Mouse (Mus musculus) adrenal gland (tissue): ENCODE data around the gene Psmb6.

Experiments
- intact Hi-C: fragments of 180-260 bp; cut with DNase I; formaldehyde crosslinking; loops from one replicate; pipeline ENCODE4 v1.15.1; 2025
- long read RNA-seq, 2 experiments: library from polyadenylated mRNA; unstranded; transcript quantifications; one replicate each; pipeline ENCODE4 v2.0.0; 2020; ENCODE audit warnings: borderline replicate concordance in 1 of 2; ENCODE audit not compliant: insufficient replicate concordance in 1 of 2

Psmb6 gene
- long read RNA-seq, experiment 1, transcript Psmb6-201 (6 exons, 798 nt) = major isoform, 508 of 518 reads
- long read RNA-seq, experiment 1, partial matches to known transcripts = 2 of 518 reads
- long read RNA-seq, experiment 1, other reads (novel, unspliced or antisense) = 8 of 518 reads
- long read RNA-seq, experiment 2, transcript Psmb6-201 (6 exons, 798 nt) = major isoform, 562 of 574 reads
- long read RNA-seq, experiment 2, partial matches to known transcripts = 2 of 574 reads
- long read RNA-seq, experiment 2, other reads (novel, unspliced or antisense) = 10 of 574 reads

GRCm38 (mm10) chr11:70525184-70525678, at the start of gene Psmb6:
TSS of gene Psmb6 (plus strand) at chr11:70525367.
- intact Hi-C loops = no loop called here

GRCm38 (mm10) chr11:70485498-70485897, 39.7 kb upstream of the Psmb6 start:
- intact Hi-C loops = no loop called here

DNA sequence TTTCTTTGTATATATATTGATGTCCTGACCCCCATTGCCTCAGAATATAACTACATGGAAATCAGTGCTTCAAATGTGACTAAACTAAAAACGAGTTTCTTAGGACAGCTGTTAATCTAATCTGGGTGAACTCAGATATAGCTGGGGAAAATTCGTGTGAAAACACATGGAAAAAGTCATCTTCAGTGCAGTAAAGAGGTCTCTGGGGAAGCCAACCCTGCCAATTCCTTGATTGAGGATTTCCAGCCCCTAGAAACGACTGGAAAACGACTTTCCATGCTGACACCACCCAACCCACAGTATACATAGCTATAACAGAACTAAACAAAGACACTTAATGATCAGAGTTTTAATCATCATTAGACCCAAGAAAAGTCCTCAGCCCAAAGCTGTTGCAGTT, 37.4 kb upstream of the Psmb6 start:
- intact Hi-C loops = no loop called here

GRCm38 (mm10) chr11:70489138-70489537, 36.0 kb upstream of the Psmb6 start:
- intact Hi-C loops = no loop called here

GRCm38 (mm10) chr11:70489684-70490083, 35.5 kb upstream of the Psmb6 start:
- intact Hi-C loops = no loop called here

GRCm38 (mm10) chr11:70499566-70500475, 25.3 kb upstream of the Psmb6 start:
- intact Hi-C loops = no loop called here

DNA sequence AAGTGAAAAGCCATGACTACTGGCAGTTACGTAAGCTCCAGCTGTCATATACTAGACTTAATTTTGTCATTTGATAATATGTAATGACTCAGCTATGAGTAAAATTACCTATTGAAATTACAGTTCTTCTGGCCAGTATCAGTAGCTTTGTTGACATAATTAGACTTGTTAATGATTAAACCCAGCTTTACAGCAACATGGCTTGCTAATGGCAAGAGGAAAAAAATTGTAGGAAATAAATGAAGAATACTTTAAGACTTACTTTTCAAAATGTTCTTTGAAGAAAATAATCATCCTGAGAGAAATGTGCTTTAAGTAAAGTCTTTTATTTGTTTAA, 24.7 kb upstream of the Psmb6 start:
- intact Hi-C loops = no loop called here

DNA sequence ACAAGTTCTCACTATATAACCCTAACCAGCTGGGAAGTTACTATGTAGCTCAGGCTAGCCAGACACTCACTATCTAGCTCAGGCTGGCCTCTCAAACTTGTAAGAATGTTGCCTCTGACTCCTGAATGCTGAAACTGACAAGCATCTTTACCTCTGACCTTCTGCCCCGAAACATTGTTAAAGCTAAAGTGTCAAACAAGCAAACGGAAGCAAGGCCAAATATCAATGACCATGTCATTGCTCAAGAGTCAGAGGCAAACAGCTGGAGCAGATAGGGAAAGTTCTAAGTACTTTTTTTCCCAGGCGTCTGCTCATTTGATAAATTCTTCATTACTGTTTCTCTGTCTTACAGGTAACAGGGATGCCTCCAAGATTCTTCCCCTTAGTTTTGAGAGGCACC, 23.1 kb upstream of the Psmb6 start:
- intact Hi-C loops = loop anchor here (2.0 kb wide), 1 partner anchor 49 kb away; no protein-coding TSS in a partner anchor

GRCm38 (mm10) chr11:70504970-70505369, 20.2 kb upstream of the Psmb6 start, which contains the start of gene Tm4sf5:
TSS of gene Tm4sf5 (plus strand) at chr11:70505244.
- intact Hi-C loops = loop anchor here (5.0 kb wide), 2 partner anchors 73 to 93 kb away; partner anchors contain the start of genes Arrb2 and Pelp1

GRCm38 (mm10) chr11:70506385-70506784, 18.8 kb upstream of the Psmb6 start:
- intact Hi-C loops = loop anchor here (5.0 kb wide), 2 partner anchors 74 to 94 kb away; partner anchors contain the start of genes Arrb2 and Pelp1

DNA sequence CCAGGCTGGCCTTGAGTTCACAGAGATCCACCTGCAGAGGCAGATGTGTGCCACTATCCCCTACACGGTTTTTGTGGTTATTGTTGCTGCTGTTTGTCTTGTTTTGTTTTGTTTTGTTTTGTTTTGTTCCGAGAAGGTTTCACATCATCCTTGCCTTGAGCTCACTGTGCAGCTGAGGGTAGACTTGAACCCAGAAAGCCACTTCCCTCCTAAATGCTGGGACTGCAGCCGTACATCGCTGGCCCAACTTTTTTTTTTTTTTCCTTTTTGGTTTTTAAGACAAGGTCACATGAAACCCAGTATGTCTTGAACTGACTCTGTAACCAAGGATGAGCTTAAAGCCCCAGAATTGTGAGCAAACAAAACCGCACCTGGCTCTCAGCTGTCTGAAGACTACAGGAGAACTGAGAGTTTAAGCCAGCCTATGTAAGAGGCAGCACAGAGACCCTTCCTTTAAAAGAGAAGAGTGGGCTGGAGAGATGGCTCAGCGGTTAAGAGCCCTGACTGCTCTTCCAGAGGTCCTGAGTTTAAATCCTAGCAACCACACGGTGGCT, 18.1 kb upstream of the Psmb6 start:
- intact Hi-C loops = loop anchor here (5.0 kb wide), 2 partner anchors 75 to 95 kb away; partner anchors contain the start of genes Arrb2 and Pelp1

DNA sequence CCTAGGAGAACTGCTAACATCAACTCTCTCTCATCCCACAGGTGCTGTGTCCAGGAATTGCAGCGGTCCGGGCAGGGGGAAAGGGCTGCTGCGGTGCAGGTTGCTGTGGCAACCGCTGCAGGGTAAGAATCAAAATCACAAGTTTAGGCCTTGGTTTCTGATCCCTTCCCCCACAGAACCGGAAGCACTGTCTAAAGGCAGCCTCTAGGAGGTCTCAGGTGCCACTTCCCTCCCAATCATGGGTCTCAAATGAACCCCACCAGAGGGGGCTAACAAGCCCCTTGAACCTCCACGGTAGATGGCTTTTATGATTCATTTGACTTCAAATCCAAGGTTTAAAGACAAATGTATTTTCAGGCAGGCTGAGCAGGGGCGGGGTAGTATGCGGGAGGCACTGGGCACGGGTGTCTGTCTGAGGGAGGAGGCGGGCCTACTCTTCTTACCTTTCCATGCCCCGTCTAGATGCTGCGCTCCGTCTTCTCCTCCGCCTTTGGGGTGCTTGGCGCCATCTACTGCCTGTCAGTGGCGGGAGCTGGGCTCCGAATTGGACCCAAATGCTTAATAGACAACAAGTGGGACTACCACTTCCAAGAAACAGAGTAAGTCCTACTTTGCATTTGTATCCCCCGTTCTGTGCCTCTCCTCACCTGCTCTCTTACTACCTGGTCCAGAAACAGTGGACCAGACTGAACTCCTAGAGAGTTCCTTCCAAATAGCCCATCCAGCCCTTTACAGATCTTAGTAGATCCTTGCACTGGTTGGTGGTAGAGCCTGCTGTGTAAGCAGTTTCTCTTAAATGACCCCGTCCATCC, 15.2 kb upstream of the Psmb6 start:
- intact Hi-C loops = loop anchor here (5.0 kb wide), 2 partner anchors 78 to 98 kb away; partner anchors contain the start of genes Arrb2 and Pelp1

DNA sequence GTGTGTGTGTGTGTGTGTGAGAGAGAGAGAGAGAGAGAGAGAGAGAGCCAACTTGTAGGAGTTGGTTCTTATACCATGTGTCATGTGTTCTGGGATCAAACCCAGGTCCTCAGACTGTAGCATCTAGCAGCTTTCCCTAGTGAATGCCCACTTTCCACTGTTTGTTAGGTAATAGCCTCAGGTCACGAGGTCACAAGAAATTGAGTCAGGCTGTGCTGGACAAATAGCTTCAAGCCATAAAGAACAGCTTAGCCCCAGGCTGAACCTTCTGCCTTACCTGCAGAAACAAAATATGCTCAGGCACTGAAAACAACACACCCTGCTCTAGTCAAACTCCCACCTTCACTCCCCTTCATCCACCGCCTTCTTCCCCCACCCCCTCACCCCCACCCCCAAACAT, 13.9 kb upstream of the Psmb6 start:
- intact Hi-C loops = no loop called here

GRCm38 (mm10) chr11:70511825-70512224, 13.3 kb upstream of the Psmb6 start:
- intact Hi-C loops = no loop called here

GRCm38 (mm10) chr11:70512709-70513342, 12.3 kb upstream of the Psmb6 start:
- intact Hi-C loops = no loop called here

GRCm38 (mm10) chr11:70513520-70513919, 11.6 kb upstream of the Psmb6 start:
- intact Hi-C loops = no loop called here

- intact Hi-C loops = no loop called here
Observed at GRCm38 (mm10) chr11:70514288-70514687, 10.9 kb upstream of the Psmb6 start, which contains the start of gene Vmo1. TSS of gene Vmo1 (minus strand) at chr11:70514616.

- intact Hi-C loops = loop anchor here (2.0 to 5.0 kb wide), 3 partner anchors 88 to 241 kb away; no protein-coding TSS in a partner anchor
Observed at GRCm38 (mm10) chr11:70516352-70516751, 8.8 kb upstream of the Psmb6 start.

- intact Hi-C loops = loop anchor here (5.0 kb wide), 2 partner anchors 104 to 239 kb away; no protein-coding TSS in a partner anchor
Observed at GRCm38 (mm10) chr11:70518436-70518835, 6.7 kb upstream of the Psmb6 start.

DNA sequence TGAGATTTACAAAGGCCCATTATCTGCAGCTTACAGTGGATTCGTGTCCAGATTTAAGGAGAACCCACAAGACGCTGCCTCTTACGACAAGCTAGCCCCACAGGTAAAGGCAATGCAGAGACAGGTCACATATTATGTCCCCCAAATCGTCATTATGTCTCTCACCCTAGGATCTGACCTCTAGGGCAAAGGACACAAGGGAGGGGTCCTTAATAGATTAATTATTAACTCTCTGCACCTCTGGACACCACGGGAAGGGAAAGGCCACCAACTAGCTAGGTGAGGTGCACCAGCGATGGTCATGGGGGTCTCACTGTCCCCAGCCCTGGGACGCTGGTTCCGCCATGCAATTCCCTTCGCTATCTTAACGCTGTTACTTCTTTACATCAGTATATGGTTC, 6.2 kb upstream of the Psmb6 start, which contains the start of gene Gltpd2:
Gltpd2 (plus strand) TSS at position 274 of the 400 bp plus-strand sequence.
- intact Hi-C loops = loop anchor here (5.0 kb wide), 2 partner anchors 103 to 238 kb away; no protein-coding TSS in a partner anchor
